Mouse (Mus musculus): ENCODE data around the gene Pik3ca. TPM values are rescaled to one million over a fixed set of nuclear protein-coding genes. Genes with fewer than 3 reads are reported as not detected.

The Pik3ca gene
- polyA plus RNA-seq, 1 experiment: 11.7 TPM

DNA sequence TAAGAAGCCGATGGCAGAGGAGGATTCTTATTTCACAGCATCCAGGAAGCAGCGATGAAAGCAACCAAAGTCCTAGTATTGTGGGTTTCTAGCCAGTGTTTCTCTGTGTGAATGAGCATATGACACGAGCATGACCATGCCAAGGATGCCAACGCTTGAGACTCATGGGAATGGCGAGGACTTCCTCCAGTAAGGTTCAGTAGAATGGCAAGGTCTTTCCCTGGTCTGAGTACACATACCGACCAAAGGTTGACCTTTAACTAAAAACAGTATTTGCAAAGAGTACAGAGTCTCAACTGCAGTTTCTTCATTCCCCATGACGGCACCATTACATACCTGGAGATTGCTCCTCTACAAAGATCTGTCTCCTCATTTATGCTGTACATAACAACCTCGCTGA, 3.5 kb upstream of the Pik3ca start:
- H3K27me3 ChIP-seq (ENCODE audit: control insufficient read depth, insufficient read depth, insufficient read length): no peaks in the 10 kb centered on the region
- H3K36me3 ChIP-seq (ENCODE audit: control insufficient read depth, insufficient read depth): no peaks in the 10 kb centered on the region
- H3ac ChIP-seq (ENCODE audit: control insufficient read depth, insufficient read length): no peak overlapping the region
- H3K4me3 ChIP-seq: no peak overlapping the region
- no peak for TF ChIP-seq CEBPB (IDR thresholded peaks at IDR 0.05; ENCODE audit: insufficient read depth, poor library complexity, severe bottlenecking)
- TF ChIP-seq MYOG (IDR thresholded peaks at IDR 0.05; ENCODE audit: control insufficient read depth in 1 of 3, insufficient read depth in 1 of 3, insufficient read length in 2 of 3, low read depth in 2 of 3): no peak
- TF ChIP-seq POLR2AphosphoS2 (IDR thresholded peaks at IDR 0.05; ENCODE audit: insufficient read length, low read depth): no peak
- TF ChIP-seq E2F4 (IDR thresholded peaks at IDR 0.05; ENCODE audit: insufficient read depth): no peak
- TF ChIP-seq MYOD1 (IDR thresholded peaks at IDR 0.05; ENCODE audit: control insufficient read depth in 1 of 3, insufficient read length in 2 of 3, low read depth in 2 of 3): no peak
- TF ChIP-seq POLR2A (IDR thresholded peaks at IDR 0.05; ENCODE audit: insufficient read length, low read depth): no peak
- no peak for TF ChIP-seq SRF (IDR thresholded peaks at IDR 0.05; ENCODE audit: control insufficient read depth, insufficient read length, low read depth)
- TF ChIP-seq TCF12 (IDR thresholded peaks at IDR 0.05; ENCODE audit: insufficient read depth, poor library complexity, severe bottlenecking): no peak
- TF ChIP-seq MAX (IDR thresholded peaks at IDR 0.05; ENCODE audit: low read depth): no peak
- no peak for TF ChIP-seq TCF3 (IDR thresholded peaks at IDR 0.05; ENCODE audit: insufficient read length, low read depth)
- TF ChIP-seq USF1 (IDR thresholded peaks at IDR 0.05; ENCODE audit: low read depth): no peak
- TF ChIP-seq REST (IDR thresholded peaks at IDR 0.05; ENCODE audit: insufficient read depth, insufficient read length): no peak
- no peak overlapping the region for H3K4me2 ChIP-seq (ENCODE audit: low read depth)
- peaks cover 15% of the 10 kb centered on the region for H3K79me2 ChIP-seq (ENCODE audit: control insufficient read depth, insufficient read depth)

DNA sequence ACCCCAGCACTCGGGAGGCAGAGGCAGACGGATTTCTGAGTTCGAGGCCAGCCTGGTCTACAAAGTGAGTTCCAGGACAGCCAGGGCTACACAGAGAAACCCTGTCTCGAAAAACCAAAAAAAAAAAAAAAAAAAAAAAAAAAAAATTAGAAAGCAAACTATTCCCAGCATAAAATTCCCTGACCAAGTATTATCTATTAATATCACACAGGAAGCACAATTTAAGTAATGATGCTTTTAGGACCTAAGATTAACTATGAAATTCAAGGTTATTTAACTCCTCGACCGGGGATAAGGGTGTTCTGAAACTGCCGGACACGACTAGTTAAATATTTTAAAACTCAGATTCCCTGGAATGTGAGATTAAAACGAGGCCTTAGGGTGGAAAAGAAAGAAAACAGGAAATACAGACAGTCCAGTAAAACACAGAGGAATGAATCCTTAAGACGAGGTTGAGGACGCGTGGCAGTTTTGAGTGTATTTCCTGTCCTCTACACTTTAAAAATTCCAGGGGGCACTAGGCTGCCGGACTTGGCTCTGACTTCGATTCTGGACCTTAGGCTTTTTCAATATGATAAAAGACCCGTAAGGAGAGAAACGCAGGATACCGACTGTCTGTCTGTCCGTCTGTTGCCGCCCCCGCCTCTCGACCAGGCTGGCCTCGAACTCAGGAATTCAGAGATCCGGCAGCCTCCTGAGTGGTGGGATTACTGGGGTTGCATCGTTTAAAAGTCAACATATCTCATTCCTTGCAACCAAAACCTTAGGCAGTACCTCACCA, 1.5 kb upstream of the Pik3ca start:
- TF ChIP-seq MYOD1 (IDR thresholded peaks at IDR 0.05; ENCODE audit: control insufficient read depth in 1 of 3, insufficient read length in 2 of 3, low read depth in 2 of 3) (no peak), REST (IDR thresholded peaks at IDR 0.05; ENCODE audit: insufficient read depth, insufficient read length) (no peak), MYOG (IDR thresholded peaks at IDR 0.05; ENCODE audit: control insufficient read depth in 1 of 3, insufficient read depth in 1 of 3, insufficient read length in 2 of 3, low read depth in 2 of 3) (no peak), SRF (IDR thresholded peaks at IDR 0.05; ENCODE audit: control insufficient read depth, insufficient read length, low read depth) (no peak), MAX (IDR thresholded peaks at IDR 0.05; ENCODE audit: low read depth) (no peak), TCF3 (IDR thresholded peaks at IDR 0.05; ENCODE audit: insufficient read length, low read depth) (no peak), CEBPB (IDR thresholded peaks at IDR 0.05; ENCODE audit: insufficient read depth, poor library complexity, severe bottlenecking) (no peak), POLR2AphosphoS2 (IDR thresholded peaks at IDR 0.05; ENCODE audit: insufficient read length, low read depth) (no peak), E2F4 (IDR thresholded peaks at IDR 0.05; ENCODE audit: insufficient read depth) (no peak), USF1 (IDR thresholded peaks at IDR 0.05; ENCODE audit: low read depth) (no peak), POLR2A (IDR thresholded peaks at IDR 0.05; ENCODE audit: insufficient read length, low read depth) (no peak), TCF12 (IDR thresholded peaks at IDR 0.05; ENCODE audit: insufficient read depth, poor library complexity, severe bottlenecking) (no peak)
- Histone ChIP-seq H3K36me3 (ENCODE audit: control insufficient read depth, insufficient read depth) (no peaks in the 10 kb centered on the region), H3ac (ENCODE audit: control insufficient read depth, insufficient read length) (no peak overlapping the region), H3K27me3 (ENCODE audit: control insufficient read depth, insufficient read depth, insufficient read length) (no peaks in the 10 kb centered on the region), H3K79me2 (ENCODE audit: control insufficient read depth, insufficient read depth) (peaks cover 34% of the 10 kb centered on the region), H3K4me2 (ENCODE audit: low read depth) (peak overlapping the region; percentile 96), H3K4me3 (peak overlapping the region; percentile 70)

DNA sequence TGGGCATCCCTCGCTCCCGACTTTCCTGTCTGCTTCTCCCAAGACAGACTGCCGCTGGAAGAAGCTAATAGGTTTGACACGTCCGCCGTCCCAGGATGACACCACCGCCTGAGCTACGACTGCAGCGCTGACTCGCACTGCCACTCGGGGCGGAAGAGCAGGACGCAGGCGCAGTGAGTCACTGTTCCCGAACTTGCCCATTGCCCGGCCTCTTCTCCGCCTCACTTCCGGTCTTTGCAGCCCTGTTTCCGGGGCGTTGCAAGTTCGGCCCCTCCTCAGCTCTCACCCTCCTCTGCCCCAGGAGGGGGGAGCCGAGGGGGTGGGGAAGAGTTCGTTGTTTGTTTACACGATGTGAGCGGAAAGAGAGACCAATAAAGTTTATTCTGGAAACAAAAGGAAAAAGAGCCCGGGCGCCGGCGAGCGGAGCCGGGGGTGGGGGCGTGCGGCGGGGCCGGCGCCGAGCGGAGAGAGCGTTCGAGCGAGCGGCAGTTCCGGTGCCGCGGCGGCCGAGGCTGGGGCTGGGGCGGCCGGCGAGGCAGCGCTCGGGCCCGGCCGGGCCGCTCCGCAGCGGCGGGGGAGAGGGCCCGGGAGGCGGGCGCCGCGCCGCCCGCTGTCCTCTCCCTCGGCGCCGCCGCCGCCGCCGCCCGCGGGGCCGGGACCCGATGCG, 544 bp upstream of the Pik3ca start:
- Histone ChIP-seq H3K79me2 (ENCODE audit: control insufficient read depth, insufficient read depth) (peaks cover 44% of the 10 kb centered on the region), H3K4me3 (peak overlapping the region; percentile 70), H3K27me3 (ENCODE audit: control insufficient read depth, insufficient read depth, insufficient read length) (no peaks in the 10 kb centered on the region), H3ac (ENCODE audit: control insufficient read depth, insufficient read length) (peak overlapping the region; percentile 75), H3K4me2 (ENCODE audit: low read depth) (peak overlapping the region; percentile 96), H3K36me3 (ENCODE audit: control insufficient read depth, insufficient read depth) (no peaks in the 10 kb centered on the region)
- TF ChIP-seq MAX (IDR thresholded peaks at IDR 0.05; ENCODE audit: low read depth) (no peak), REST (IDR thresholded peaks at IDR 0.05; ENCODE audit: insufficient read depth, insufficient read length) (peak; percentile 38), MYOD1 (IDR thresholded peaks at IDR 0.05; ENCODE audit: control insufficient read depth in 1 of 3, insufficient read length in 2 of 3, low read depth in 2 of 3) (no peak), E2F4 (IDR thresholded peaks at IDR 0.05; ENCODE audit: insufficient read depth) (no peak), POLR2AphosphoS2 (IDR thresholded peaks at IDR 0.05; ENCODE audit: insufficient read length, low read depth) (peak; percentile 96), POLR2A (IDR thresholded peaks at IDR 0.05; ENCODE audit: insufficient read length, low read depth) (peak; percentile 92)

DNA sequence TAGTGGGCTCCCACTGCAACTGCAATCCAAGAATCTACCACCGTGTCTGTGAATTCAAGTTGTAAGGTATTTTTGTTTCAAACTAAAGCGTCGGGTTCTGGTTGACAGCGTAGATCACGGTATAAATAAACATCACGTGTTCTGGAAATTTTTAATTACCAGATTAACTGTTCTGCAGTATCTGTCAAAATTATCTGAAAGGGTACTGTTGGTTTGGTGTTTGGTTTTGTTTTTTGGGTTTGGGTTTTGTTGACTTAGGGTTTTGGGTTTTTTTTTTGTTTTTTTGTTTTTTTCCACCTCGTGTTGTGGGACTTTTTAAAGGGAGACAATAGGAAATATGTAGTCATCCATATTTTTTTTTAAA, 686 bp downstream of the Pik3ca start:
- Histone ChIP-seq H3K36me3 (ENCODE audit: control insufficient read depth, insufficient read depth) (no peaks in the 10 kb centered on the region), H3K27me3 (ENCODE audit: control insufficient read depth, insufficient read depth, insufficient read length) (no peaks in the 10 kb centered on the region)

More for the DNA sequence above, 686 bp downstream of the Pik3ca start:
- TF ChIP-seq TCF12 (IDR thresholded peaks at IDR 0.05; ENCODE audit: insufficient read depth, poor library complexity, severe bottlenecking): no peak
- no peak for TF ChIP-seq REST (IDR thresholded peaks at IDR 0.05; ENCODE audit: insufficient read depth, insufficient read length)
- peak; percentile 10 for TF ChIP-seq USF1 (IDR thresholded peaks at IDR 0.05; ENCODE audit: low read depth)
- Histone ChIP-seq H3K79me2 (ENCODE audit: control insufficient read depth, insufficient read depth) (peaks cover 56% of the 10 kb centered on the region), H3K4me2 (ENCODE audit: low read depth) (peak overlapping the region; percentile 95), H3K4me3 (peak overlapping the region; percentile 70), H3ac (ENCODE audit: control insufficient read depth, insufficient read length) (peak overlapping the region; percentile 75)
